Mouse (Mus musculus) embryo, embryonic 11.5 days (tissue): ENCODE measurements around the gene Ddx31.
A peak's percentile ranks its signal among the peaks of the same experiment; 100 is the strongest.

Experiments
- DNase-seq: peaks from one replicate; pipeline ENCODE4 v3.0.0-alpha.2; 2012; ENCODE audit warnings: low read depth, low spot score

Gene Ddx31

DNA sequence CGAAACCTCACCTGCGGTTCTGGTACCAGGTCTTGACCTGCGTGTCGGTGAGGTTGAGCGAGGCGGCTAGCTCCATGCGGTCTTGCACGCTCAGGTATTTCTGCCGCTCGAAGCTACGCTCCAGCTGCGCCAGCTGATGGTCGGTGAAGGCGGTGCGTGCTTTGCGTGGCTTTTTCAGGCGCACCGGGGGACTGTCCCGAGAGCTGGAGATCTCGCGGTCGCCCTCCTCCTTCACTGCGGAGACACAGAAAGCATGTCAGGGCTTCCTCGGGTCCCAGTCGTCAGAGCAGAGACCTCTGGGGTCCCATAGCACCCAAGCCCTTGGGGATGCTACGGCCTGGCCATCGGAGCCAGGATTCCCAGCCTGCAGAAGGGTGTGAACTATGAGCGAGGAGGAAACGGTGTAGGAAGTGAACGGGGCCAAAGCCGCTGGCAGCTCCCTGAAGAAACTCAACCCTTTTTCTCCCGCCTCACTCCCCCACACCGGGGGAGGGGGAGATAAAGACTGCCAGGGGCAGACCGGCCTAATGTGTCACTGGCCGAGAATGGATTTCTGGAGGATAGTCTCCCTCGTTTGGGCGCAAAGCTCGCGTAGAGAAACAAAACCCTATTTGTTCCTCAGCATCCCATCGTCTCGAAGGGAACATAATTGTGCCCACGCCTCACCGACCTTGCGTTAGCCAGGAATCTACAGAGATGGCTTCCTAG is 71.3 kb downstream of the Ddx31 start:
- DNase-seq: no peak

DNA sequence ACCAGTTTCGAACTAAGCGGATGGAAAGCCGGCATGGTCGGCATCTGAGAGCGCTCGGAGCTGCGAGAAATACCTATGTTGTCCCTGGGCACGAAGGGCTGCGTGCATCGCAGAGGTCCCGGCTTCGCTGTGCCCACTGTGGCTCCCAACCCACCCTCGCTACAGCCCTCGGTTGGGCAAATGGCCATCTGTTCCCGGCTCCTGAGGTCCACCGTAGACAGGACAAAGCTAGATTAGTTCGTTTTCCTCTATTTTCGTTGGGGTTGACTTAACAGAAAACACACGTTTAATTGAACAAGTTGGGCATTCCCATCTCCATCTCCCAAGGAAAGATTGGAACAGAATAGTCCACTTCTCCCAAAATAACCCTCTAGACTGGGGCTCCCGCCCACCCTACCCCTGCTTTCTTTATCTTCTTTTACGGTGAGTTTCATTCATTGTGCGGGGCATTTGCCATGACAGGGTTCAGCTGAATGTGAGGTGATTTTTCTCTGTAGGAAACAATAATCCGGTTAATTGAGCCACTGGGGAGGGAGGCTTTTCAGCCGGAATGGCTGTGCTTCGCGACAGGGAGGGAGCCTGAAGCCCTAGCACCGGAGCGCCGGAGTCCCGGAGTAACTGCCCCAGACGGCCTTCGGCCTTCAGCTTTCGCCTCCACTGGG is 72.0 kb downstream of the Ddx31 start:
- DNase-seq: no peak

DNA sequence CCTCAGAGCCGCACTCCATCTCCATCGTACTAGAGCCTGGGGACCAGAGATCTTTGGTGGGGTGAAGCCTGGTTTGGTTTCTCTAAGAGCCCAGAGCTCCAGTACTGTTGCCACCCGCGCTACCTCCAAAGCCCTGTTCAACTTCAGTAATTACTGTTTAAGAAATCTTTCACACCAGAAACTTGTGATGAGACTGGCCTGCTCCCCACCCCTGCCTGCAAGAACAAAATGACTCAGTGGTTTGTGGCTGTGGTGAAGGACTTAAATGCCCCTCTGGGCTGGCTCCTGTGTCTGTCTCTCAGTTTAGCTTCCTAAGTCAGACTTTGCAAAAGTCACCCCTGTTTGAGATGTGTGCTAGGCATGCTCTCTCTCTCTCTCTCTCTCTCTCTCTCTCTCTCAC is 72.8 kb downstream of the Ddx31 start:
- no peak for DNase-seq

- no peak for DNase-seq
Measured at GRCm38 (mm10) chr2:28914121-28914520, 73.9 kb downstream of the Ddx31 start.

- no peak for DNase-seq
Measured at GRCm38 (mm10) chr2:28915104-28915738, 75.0 kb downstream of the Ddx31 start.

- peak; percentile 66 for DNase-seq
Measured at GRCm38 (mm10) chr2:28915768-28916512, 75.7 kb downstream of the Ddx31 start.

- no peak for DNase-seq
Measured at GRCm38 (mm10) chr2:28916513-28916865, 76.3 kb downstream of the Ddx31 start, which contains the start of gene Barhl1. TSS of gene Barhl1 (minus strand) at chr2:28916668.

- no peak for DNase-seq
Measured at GRCm38 (mm10) chr2:28917156-28917517, 76.9 kb downstream of the Ddx31 start.

GRCm38 (mm10) chr2:28917518-28918361 is 77.5 kb downstream of the Ddx31 start:
- DNase-seq: no peak

DNA sequence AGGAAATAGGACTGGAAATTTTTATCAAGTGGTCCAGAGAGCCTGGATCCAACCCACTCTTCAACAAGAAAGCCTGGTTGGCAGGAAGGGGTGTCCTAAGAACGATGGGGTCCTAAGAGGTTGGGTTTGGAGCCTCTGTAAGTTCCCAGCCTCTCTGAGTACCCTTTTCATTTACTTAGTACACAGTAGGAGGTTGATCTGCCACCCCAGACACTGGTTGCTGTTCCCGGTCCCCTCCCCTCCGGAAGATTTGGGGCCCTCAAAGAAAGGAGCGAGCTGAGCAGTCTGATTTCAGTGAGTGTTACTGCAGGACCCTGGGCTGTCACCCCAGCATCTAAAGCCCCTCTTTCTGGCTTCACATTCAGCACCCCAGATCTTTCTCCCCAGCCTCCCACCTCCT is 78.8 kb downstream of the Ddx31 start:
- no peak for DNase-seq

GRCm38 (mm10) chr2:28923912-28924311 is 83.7 kb downstream of the Ddx31 start:
- no peak for DNase-seq

DNA sequence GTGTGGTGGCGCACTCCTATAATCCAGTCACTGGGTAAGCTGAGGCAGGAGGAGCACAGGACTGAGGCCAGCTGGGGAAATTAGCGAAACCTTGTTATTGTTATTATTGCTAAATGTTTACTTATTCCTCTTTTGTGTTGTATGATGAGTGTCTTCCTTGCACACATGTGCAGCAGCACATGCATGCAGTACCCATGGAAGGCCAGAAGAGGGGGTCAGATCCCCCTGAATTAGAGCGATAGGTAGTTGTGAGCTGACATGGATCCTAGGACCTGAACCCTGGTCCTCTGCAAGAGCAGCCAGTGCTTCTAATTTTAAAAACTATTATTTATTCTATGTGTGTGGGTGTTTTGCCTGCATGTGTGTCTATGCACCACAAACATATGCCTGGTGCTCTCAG is 90.4 kb downstream of the Ddx31 start:
- no peak for DNase-seq

DNA sequence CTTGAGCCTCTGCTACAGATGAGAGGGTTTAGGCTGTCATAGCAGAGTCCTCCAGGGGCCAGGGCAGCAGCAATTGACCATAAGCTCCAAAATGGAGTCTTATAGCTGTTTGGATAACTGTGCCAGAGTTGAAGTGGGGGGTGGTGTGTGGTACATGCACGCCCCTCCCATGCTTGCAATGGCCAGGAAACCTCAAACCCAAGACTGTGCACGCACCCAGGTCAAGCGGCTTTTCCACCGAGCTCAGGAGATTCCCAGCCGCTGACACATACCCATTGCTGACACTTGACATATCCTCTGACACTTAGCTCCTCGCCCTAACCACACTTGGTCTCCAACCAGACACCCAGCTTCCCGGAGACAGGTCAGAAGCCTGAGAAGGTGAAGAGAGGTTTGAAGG is 98.8 kb downstream of the Ddx31 start:
- DNase-seq: no peak

- DNase-seq: no peak
Measured at GRCm38 (mm10) chr2:28943666-28944516, 103.7 kb downstream of the Ddx31 start.

DNA sequence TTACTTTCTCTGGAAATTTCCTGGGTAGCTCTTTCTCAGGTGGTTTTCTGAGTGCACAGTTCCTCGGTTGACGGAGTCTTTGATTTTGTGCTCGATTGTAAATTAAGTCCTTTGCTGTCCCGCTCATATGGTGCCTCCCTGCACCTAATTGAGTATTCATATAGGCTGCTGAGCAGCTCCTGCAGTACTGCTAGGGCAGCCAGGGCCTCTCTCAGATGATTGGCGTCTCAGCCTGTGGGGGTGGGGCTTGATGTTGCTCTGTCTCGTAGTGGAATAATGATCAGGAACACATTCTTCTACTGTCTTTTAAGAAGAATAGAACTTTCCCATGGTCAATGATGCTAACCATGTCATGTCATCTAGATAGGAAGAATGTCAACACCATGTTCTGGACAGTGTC is 105.2 kb downstream of the Ddx31 start:
- no peak for DNase-seq

GRCm38 (mm10) chr2:28946312-28946711 is 106.1 kb downstream of the Ddx31 start:
- no peak for DNase-seq

DNA sequence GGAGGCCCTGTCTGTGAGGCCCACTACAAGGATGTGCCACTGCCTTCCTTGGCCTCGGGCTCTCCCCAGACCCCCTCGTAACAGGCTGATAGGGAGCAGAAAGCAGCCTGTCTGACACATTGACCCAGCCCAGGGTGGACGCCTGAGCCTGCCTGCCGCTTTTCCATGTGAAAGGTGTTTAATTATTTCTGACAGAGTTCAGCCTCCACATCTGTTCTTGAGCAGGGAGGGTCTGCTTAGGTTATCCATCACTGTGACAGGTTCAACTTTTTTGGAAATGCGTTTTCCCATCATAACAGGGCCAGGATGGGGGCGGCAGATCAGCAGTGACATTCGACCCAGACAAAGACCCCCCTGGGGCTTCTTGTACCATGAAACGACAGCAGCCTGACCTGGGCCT is 112.8 kb downstream of the Ddx31 start:
- peak; percentile 24 for DNase-seq

GRCm38 (mm10) chr2:28954595-28954994 is 114.4 kb downstream of the Ddx31 start:
- no peak for DNase-seq
